ENCODE assay signal across 15 mouse cellular contexts in genomic region chr9:66910677-66911076, GRCm38 (mm10).
"Had no signal": no experiment of that assay in that cellular context is flagged by ENCODE, and none has a peak within 500 bp of the region (broad histone marks: within the 10 kb centered on the region; RNA-seq: fewer than 3 reads in every experiment).

No protein-coding gene starts in this region.

- H3K27me3 ChIP-seq: limb, embryonic 15.5 days; midbrain, embryonic 13.5 days; neural tube, embryonic 15.5 days had no signal

- H3K36me3 ChIP-seq: limb, embryonic 15.5 days; midbrain, embryonic 13.5 days; neural tube, embryonic 15.5 days had no signal

- DNase-seq: kidney, adult 8-10 months; kidney, postnatal 25 days; lung, embryonic 14.5 days; lung, postnatal 14 days; right cerebral cortex, adult 18-20 months; right cerebral cortex, postnatal 25 days; thymus, postnatal 36 days had no signal

- H3K4me3 ChIP-seq: left cerebral cortex, adult 2 months; limb, embryonic 15.5 days; midbrain, embryonic 13.5 days; myocyte; neural tube, embryonic 15.5 days had no signal

- H3K4me2 ChIP-seq: limb, embryonic 15.5 days; lung, embryonic 14.5 days; midbrain, embryonic 13.5 days; neural tube, embryonic 15.5 days had no signal

- ATAC-seq: intestine, postnatal 0 days; midbrain, embryonic 13.5 days had no signal

- H3K9me3 ChIP-seq: limb, embryonic 15.5 days; midbrain, embryonic 13.5 days; neural tube, embryonic 15.5 days had no signal

- H3K9ac ChIP-seq: limb, embryonic 15.5 days; lung, embryonic 14.5 days; midbrain, embryonic 13.5 days; neural tube, embryonic 15.5 days had no signal

- H3K27ac ChIP-seq: left cerebral cortex, adult 2 months; limb, embryonic 15.5 days; macrophage; midbrain, embryonic 13.5 days; neural tube, embryonic 15.5 days; stomach, postnatal 0 days had no signal
